Mouse (Mus musculus): ENCODE results near the gene Aen. TPM values are rescaled to one million over a fixed set of nuclear protein-coding genes. Genes with fewer than 3 reads are reported as not detected.

The Aen gene
- polyA plus RNA-seq, 1 experiment = 41.8 TPM

DNA sequence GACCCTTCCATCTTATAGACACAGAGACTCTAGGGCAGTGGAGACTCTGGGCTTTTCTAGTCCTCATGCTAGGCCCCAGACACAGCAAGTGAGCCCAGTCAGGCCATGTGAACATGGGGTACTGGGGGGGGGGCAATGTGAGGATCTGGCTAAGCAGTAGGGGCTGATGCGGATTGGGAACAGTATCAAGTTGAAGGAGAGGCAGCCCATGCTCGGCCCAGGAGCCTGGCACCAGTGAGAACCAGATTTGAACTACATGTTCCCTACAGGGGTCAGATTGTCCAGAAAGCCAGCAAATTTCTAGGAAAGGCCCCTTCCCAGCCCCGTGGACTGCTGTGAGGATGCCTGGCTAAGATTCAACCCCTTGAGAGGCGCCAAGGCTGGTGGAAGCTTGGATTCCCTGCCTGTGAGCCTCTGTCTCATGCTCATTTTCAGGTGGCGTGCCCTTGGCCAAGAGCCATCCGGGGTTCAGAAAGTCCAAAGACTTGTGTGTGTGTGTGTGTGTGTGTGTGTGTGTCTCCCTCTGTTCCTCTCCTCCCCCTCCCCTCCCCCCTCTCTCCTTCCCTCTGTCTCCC is 62.9 kb downstream of the Aen start:
- WGBS = 73% methylated on average over 6 of the region's 6 CpGs
- TF ChIP-seq CTCF (IDR thresholded peaks at IDR 0.05; ENCODE audit: control insufficient read depth, insufficient read depth, low read length) (no peak), POLR2A (IDR thresholded peaks at IDR 0.05; ENCODE audit: borderline replicate concordance, control insufficient read depth, low read depth, low read length) (no peak)
- no peak overlapping the region for H3K4me3 ChIP-seq (replicated peaks; ENCODE audit: control insufficient read depth, low read depth, low read length)
- H3K27ac ChIP-seq (ENCODE audit: control insufficient read depth, insufficient read depth, low read depth, low read length, poor library complexity) = no peak overlapping the region
- no peaks in the 10 kb centered on the region for H3K4me1 ChIP-seq (ENCODE audit: control insufficient read depth, insufficient read depth, low read length)

Other genes starting within 250 kb of the Aen start
- 0.14 and 1.0 TPM in 2 replicates for gene Ntrk3, start 157.8 kb upstream of the Aen start, polyA plus RNA-seq (2011; ENCODE audit: insufficient read depth, insufficient read length, low replicate concordance, missing spikeins)
- 20.0 and 24.7 TPM in 2 replicates for gene Mrps11, start 112.7 kb upstream of the Aen start, polyA plus RNA-seq (2011; ENCODE audit: insufficient read depth, insufficient read length, low replicate concordance, missing spikeins)
- gene Mrpl46, start 112.3 kb upstream of the Aen start, polyA plus RNA-seq (2011; ENCODE audit: insufficient read depth, insufficient read length, low replicate concordance, missing spikeins) = 11.2 and 21.5 TPM in 2 replicates
- 5.2 and 6.0 TPM in 2 replicates for gene Det1, start 48.6 kb upstream of the Aen start, polyA plus RNA-seq (2011; ENCODE audit: insufficient read depth, insufficient read length, low replicate concordance, missing spikeins)
- gene Isg20, start 17.6 kb downstream of the Aen start, polyA plus RNA-seq (2011; ENCODE audit: insufficient read depth, insufficient read length, low replicate concordance, missing spikeins) = 159 and 207 TPM in 2 replicates
- gene Acan, start 157.6 kb downstream of the Aen start, polyA plus RNA-seq (2011; ENCODE audit: insufficient read depth, insufficient read length, low replicate concordance, missing spikeins) = not detected in 2 replicates
- gene Hapln3, start 235.2 kb downstream of the Aen start, polyA plus RNA-seq (2011; ENCODE audit: insufficient read depth, insufficient read length, low replicate concordance, missing spikeins) = not detected in 2 replicates

Measured in bone marrow, adult 2 months (tissue).